Mouse (Mus musculus): ENCODE data around the gene Csf2. TPM values are rescaled to one million over a fixed set of nuclear protein-coding genes. Genes with fewer than 3 reads are reported as not detected.

Csf2 gene
- polyA plus RNA-seq, 1 experiment from 2014 or later = not detected

DNA sequence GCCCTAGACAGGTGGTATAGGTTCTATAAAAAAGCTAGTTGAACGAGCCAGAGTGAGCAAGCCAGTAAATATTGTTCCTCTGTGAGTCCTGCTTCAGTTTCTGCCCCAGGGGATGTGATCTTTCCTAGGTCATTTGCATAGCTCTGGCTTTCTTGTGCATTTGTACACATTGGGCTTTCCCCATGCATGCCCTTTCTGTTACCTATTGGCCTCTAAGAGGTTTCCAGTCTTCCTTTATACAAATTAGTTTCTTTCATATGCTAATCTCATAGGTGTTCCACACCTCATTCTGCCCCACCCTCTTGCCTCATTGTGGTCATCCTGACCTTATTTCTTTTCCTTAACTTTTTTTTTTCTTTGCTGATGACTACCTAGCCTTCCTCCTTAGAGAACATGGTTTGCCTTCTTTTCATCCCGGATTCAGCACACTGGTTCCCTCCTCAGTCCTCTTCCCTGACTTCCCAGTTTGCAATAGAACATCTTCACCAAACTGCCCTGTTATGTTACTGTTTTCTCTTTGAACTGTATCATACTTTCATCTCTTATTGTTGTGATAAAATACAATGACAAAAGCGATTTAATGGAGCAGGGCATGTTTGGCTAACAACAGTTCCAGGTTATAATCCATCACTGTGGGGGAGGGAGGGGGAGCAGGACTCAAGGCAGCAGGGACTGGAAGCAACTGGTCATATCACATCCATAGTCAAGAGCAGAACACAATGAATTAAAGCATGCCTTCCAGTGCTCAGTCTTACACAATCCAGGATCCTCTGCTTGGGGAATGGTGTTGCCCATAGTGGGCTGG, 47.4 kb downstream of the Csf2 start:
- 79% methylated on average over 3 of the region's 3 CpGs for WGBS
- Histone ChIP-seq H3K27me3 (replicated peaks; ENCODE audit: control insufficient read depth, insufficient read depth, low read length) (no peaks in the 10 kb centered on the region), H3K4me2 (ENCODE audit: low read length) (no peak overlapping the region), H3K4me3 (ENCODE audit: low read length) (no peak overlapping the region), H3K36me3 (ENCODE audit: control insufficient read depth, insufficient read depth, low read length) (no peaks in the 10 kb centered on the region), H3K4me1 (ENCODE audit: control insufficient read depth, insufficient read depth, low read depth, low read length) (no peaks in the 10 kb centered on the region), H3K9me3 (ENCODE audit: control insufficient read depth, low read length) (no peaks in the 10 kb centered on the region), H3K27ac (ENCODE audit: low read depth, low read length) (no peak overlapping the region), H3K9ac (ENCODE audit: low read depth, low read length) (no peak overlapping the region)
- no peak for ATAC-seq

DNA sequence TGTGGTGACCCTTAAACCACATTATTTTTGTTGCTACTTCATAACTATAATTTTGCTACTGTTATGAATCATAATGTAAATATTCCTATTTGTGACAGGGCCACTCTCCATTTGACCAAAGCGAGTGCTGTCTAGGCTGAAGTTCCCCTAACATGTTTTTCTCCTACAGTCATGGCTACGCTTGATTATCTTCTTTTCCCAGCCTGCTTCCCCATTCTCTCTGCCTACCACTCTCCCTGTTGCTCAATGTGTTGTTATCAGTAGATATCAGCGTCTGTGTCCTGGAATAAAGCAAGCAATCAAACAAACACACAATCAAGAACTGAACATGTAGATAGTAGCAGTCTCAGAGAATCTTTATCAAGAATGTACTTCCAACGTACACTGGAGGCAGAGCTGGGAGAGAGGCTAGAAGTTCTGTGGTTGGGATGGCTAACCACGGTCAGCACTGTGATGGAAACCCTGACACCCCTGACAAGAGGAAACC, 48.1 kb downstream of the Csf2 start:
- 88% methylated on average over 5 of the region's 5 CpGs for WGBS
- H3K4me3 ChIP-seq (ENCODE audit: low read length) = no peak overlapping the region
- no peak overlapping the region for H3K27ac ChIP-seq (ENCODE audit: low read depth, low read length)
- no peaks in the 10 kb centered on the region for H3K9me3 ChIP-seq (ENCODE audit: control insufficient read depth, low read length)
- H3K27me3 ChIP-seq (replicated peaks; ENCODE audit: control insufficient read depth, insufficient read depth, low read length) = no peaks in the 10 kb centered on the region
- no peak overlapping the region for H3K9ac ChIP-seq (ENCODE audit: low read depth, low read length)
- no peak for ATAC-seq
- H3K36me3 ChIP-seq (ENCODE audit: control insufficient read depth, insufficient read depth, low read length) = no peaks in the 10 kb centered on the region
- no peak overlapping the region for H3K4me2 ChIP-seq (ENCODE audit: low read length)
- H3K4me1 ChIP-seq (ENCODE audit: control insufficient read depth, insufficient read depth, low read depth, low read length) = no peaks in the 10 kb centered on the region

Other genes with a start within 250 kb of the Csf2 start
- gene Slc22a4, start 221.6 kb downstream of the Csf2 start, polyA plus RNA-seq (2015; fragmentation: Nextera tagmentation; extraction: Ambion mirVana) = 4.9 and 7.2 TPM in 2 replicates
- gene Pdlim4, start 180.7 kb downstream of the Csf2 start, polyA plus RNA-seq (2015; fragmentation: Nextera tagmentation; extraction: Ambion mirVana) = 37.4 and 38.4 TPM in 2 replicates
- 12.3 and 15.1 TPM in 2 replicates for gene P4ha2, start 149.6 kb downstream of the Csf2 start, polyA plus RNA-seq (2015; fragmentation: Nextera tagmentation; extraction: Ambion mirVana)
- gene Il3, start 17.6 kb upstream of the Csf2 start, polyA plus RNA-seq (2015; fragmentation: Nextera tagmentation; extraction: Ambion mirVana) = not detected in 2 replicates
- 49.8 and 52.6 TPM in 2 replicates for gene Acsl6, start 54.1 kb upstream of the Csf2 start, polyA plus RNA-seq (2015; fragmentation: Nextera tagmentation; extraction: Ambion mirVana)
- gene Meikin, start 121.0 kb upstream of the Csf2 start, polyA plus RNA-seq (2015; fragmentation: Nextera tagmentation; extraction: Ambion mirVana) = not detected in 2 replicates
- gene Fnip1, start 188.5 kb upstream of the Csf2 start, polyA plus RNA-seq (2015; fragmentation: Nextera tagmentation; extraction: Ambion mirVana) = 8.5 and 9.8 TPM in 2 replicates